Mouse (Mus musculus): Measurements from ENCODE around the gene Usp42.

GRCm38 (mm10) chr5:143686456-143686855 lies 45.6 kb downstream of the Usp42 start:
- TF ChIP-seq CTCF (IDR thresholded peaks at IDR 0.05; ENCODE audit: insufficient read depth, low read depth, low read length) (no peak), POLR2A (IDR thresholded peaks at IDR 0.05; ENCODE audit: insufficient read depth, low read depth, low read length) (no peak)

Data from olfactory bulb, adult 2 months (tissue).